Mouse (Mus musculus) urinary bladder, postnatal 36 days (tissue): ENCODE data around the gene Mdga2.

ENCODE experiments used
- DNase-seq, 2 experiments: peaks; one replicate each; pipeline ENCODE4 v3.0.0; 2022; ENCODE audit warnings: low spot score in 2 of 2, mixed read lengths in 1 of 2

Gene Mdga2

GRCm38 (mm10) chr12:66705015-66705414, 517.3 kb downstream of the Mdga2 start:
- no peak for DNase-seq

GRCm38 (mm10) chr12:66702781-66703180, 519.6 kb downstream of the Mdga2 start:
- no peak for DNase-seq

GRCm38 (mm10) chr12:66679558-66679957, 542.8 kb downstream of the Mdga2 start:
- DNase-seq: no peak

- no peak for DNase-seq
Observed at GRCm38 (mm10) chr12:66648605-66649552, 573.5 kb downstream of the Mdga2 start.

- no peak for DNase-seq
Observed at GRCm38 (mm10) chr12:66640408-66640807, 581.9 kb downstream of the Mdga2 start.

- no peak for DNase-seq
Observed at GRCm38 (mm10) chr12:66619944-66620343, 602.4 kb downstream of the Mdga2 start.

GRCm38 (mm10) chr12:66591617-66592230, 630.6 kb downstream of the Mdga2 start:
- no peak for DNase-seq

- DNase-seq: no peak
Observed at GRCm38 (mm10) chr12:66565396-66565795, 657.0 kb downstream of the Mdga2 start.

- no peak for DNase-seq
Observed at GRCm38 (mm10) chr12:66556846-66557245, 665.5 kb downstream of the Mdga2 start.

GRCm38 (mm10) chr12:66556178-66556820, 666.0 kb downstream of the Mdga2 start:
- DNase-seq: no peak

GRCm38 (mm10) chr12:66524973-66525372, 697.4 kb downstream of the Mdga2 start:
- no peak for DNase-seq

- DNase-seq: no peak
Observed at GRCm38 (mm10) chr12:66499258-66499657, 723.1 kb downstream of the Mdga2 start.

- DNase-seq: no peak
Observed at GRCm38 (mm10) chr12:66470868-66471267, 751.5 kb downstream of the Mdga2 start.

- DNase-seq: no peak
Observed at GRCm38 (mm10) chr12:66470243-66470863, 752.0 kb downstream of the Mdga2 start.

GRCm38 (mm10) chr12:66465516-66465915, 756.8 kb downstream of the Mdga2 start:
- DNase-seq: no peak

GRCm38 (mm10) chr12:66443340-66443739, 779.0 kb downstream of the Mdga2 start:
- DNase-seq: no peak
